Mouse (Mus musculus) neutrophil, adult 5-6 weeks (primary cell): ENCODE data around the gene 9330182O14Rik. TPM values are rescaled to one million over a fixed set of nuclear protein-coding genes. Genes with fewer than 3 reads are reported as not detected.

Experiments used
- ATAC-seq: fragments of 151-379, 151-347 bp; 2 replicates; pipeline ENCODE4 v1.8.0; 2017; ENCODE audit warnings: mild to moderate bottlenecking, moderate TSS enrichment; ENCODE audit not compliant: insufficient number of reproducible peaks, poor library complexity, low FRiP score, severe bottlenecking; ENCODE audit errors: extremely low read depth
- total RNA-seq: library from RNA; stranded (forward); fragments of 200-1000 nt; gene quantifications from 2 replicates; pipeline ENCODE4 v1.2.3, GENCODE M21; 2017

9330182O14Rik gene
- total RNA-seq: not detected in 2 replicates

GRCm38 (mm10) chr15:40134152-40134792 lies at the start of gene 9330182O14Rik:
TSS of gene 9330182O14Rik (plus strand) at chr15:40134365.
- ATAC-seq: no peak

- no peak for ATAC-seq
Observed at GRCm38 (mm10) chr15:40103304-40103703, 30.9 kb upstream of the 9330182O14Rik start.

- no peak for ATAC-seq
Observed at GRCm38 (mm10) chr15:40105712-40106111, 28.5 kb upstream of the 9330182O14Rik start.

- no peak for ATAC-seq
Observed at GRCm38 (mm10) chr15:40113888-40114576, 20.1 kb upstream of the 9330182O14Rik start.

GRCm38 (mm10) chr15:40114600-40115271 lies 19.4 kb upstream of the 9330182O14Rik start:
- no peak for ATAC-seq

GRCm38 (mm10) chr15:40116396-40116795 lies 17.8 kb upstream of the 9330182O14Rik start:
- ATAC-seq: no peak

- no peak for ATAC-seq
Observed at GRCm38 (mm10) chr15:40124211-40124953, 9.8 kb upstream of the 9330182O14Rik start.

GRCm38 (mm10) chr15:40129496-40129895 lies 4.7 kb upstream of the 9330182O14Rik start:
- no peak for ATAC-seq

- ATAC-seq: no peak
Observed at GRCm38 (mm10) chr15:40130880-40131478, 3.2 kb upstream of the 9330182O14Rik start.

GRCm38 (mm10) chr15:40132408-40132807 lies 1.8 kb upstream of the 9330182O14Rik start:
- ATAC-seq: no peak

- no peak for ATAC-seq
Observed at GRCm38 (mm10) chr15:40144221-40144620, 10.1 kb downstream of the 9330182O14Rik start.

- no peak for ATAC-seq
Observed at GRCm38 (mm10) chr15:40157683-40158082, 23.5 kb downstream of the 9330182O14Rik start.

GRCm38 (mm10) chr15:40166560-40167275 lies 32.6 kb downstream of the 9330182O14Rik start:
- ATAC-seq: no peak

GRCm38 (mm10) chr15:40167276-40168139 lies 33.3 kb downstream of the 9330182O14Rik start:
- no peak for ATAC-seq

GRCm38 (mm10) chr15:40168140-40168688 lies 34.0 kb downstream of the 9330182O14Rik start:
- no peak for ATAC-seq

GRCm38 (mm10) chr15:40169061-40169460 lies 34.9 kb downstream of the 9330182O14Rik start:
- ATAC-seq: no peak

- no peak for ATAC-seq
Observed at GRCm38 (mm10) chr15:40169705-40170104, 35.5 kb downstream of the 9330182O14Rik start.
